Mouse (Mus musculus): ENCODE measurements at regions not wholly inside any gene's neighbourhood (a gene's known extent, or its start where the extent isn't known, plus 50 kb on each side); places are given as distances from the start of the nearest gene placed in this dataset.

GRCm38 (mm10) chr2:160567813-160568212 is 77.9 kb upstream of the Top1 start:
- no peak for TF ChIP-seq CTCF (IDR thresholded peaks at IDR 0.05; ENCODE audit: borderline replicate concordance, extremely low read depth, insufficient read depth, insufficient read length)
- no peak for TF ChIP-seq POLR2A (IDR thresholded peaks at IDR 0.05; ENCODE audit: borderline replicate concordance, extremely low read depth, insufficient read depth, insufficient read length, poor library complexity, severe bottlenecking)
